Mouse (Mus musculus): ENCODE results near the gene Mthfd1l.

DNA sequence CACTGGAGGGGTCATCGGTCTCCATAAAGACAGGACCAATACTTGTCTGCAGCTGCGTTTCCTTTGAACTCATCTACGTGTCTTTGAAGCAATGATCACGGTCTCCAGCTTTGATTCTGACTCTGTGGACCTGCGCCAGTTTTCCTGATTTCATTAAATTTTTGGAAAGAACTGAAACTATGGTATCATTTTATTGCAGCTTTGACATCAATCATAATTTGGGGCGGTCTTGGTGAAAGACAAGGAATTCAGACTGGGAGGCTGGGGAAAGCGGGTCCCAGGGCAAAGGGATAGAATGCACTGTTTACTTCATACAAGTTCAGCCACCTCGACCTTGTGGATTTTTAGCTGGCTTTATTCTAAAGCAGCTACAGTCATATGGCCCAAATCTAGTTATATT is 156.5 kb downstream of the Mthfd1l start:
- TF ChIP-seq POLR2A (IDR thresholded peaks at IDR 0.05; ENCODE audit: insufficient read depth, low read depth, low read length): no peak
- no peak for TF ChIP-seq CTCF (IDR thresholded peaks at IDR 0.05)

Measured in heart, adult 2 months (tissue).